Mouse (Mus musculus) embryonic facial prominence, embryonic 14.5 days (tissue): ENCODE results near the gene Foxn2. TPM values are rescaled to one million over a fixed set of nuclear protein-coding genes. Genes with fewer than 3 reads are reported as not detected.
"Not testable (repeated sequence)": the region's sequence is repeated elsewhere in the genome, so short reads cannot be mapped to it uniquely, and the experiment has no call there.

ENCODE experiments used
- ATAC-seq: fragments of 200-750 bp; cut with Nextera tagmentation; 2 replicates; pipeline ENCODE4 v1.8.0; 2017; ENCODE audit warnings: low read depth, moderate number of reproducible peaks, moderate TSS enrichment
- DNase-seq: peaks from one replicate; pipeline ENCODE4 v3.0.0-alpha.2; 2015; ENCODE audit warnings: low spot score
- H3K27ac ChIP-seq: fragments of 300-500 bp; sonication (generic); replicated peaks from 2 replicates; pipeline ENCODE4 v1.5.1; 2014; ENCODE audit warnings: low read depth, mild to moderate bottlenecking, low read length, moderate library complexity
- H3K27me3 ChIP-seq: fragments of 300-500 bp; sonication (generic); replicated peaks from 2 replicates; pipeline ENCODE4 v1.6.1; 2014; ENCODE audit warnings: low read length; ENCODE audit not compliant: control insufficient read depth, insufficient read depth
- H3K36me3 ChIP-seq: fragments of 300-500 bp; sonication (generic); 2 replicates; pipeline ENCODE4 v1.6.1; 2014; ENCODE audit warnings: low read length, mixed read lengths; ENCODE audit not compliant: control insufficient read depth, insufficient read depth
- H3K4me1 ChIP-seq: fragments of 300-500 bp; sonication (generic); 2 replicates; pipeline ENCODE4 v1.6.1; 2014; ENCODE audit warnings: antibody characterized with exemption, low read length; ENCODE audit not compliant: control insufficient read depth, insufficient read depth
- H3K4me2 ChIP-seq: fragments of 300-500 bp; sonication (generic); 2 replicates; pipeline ENCODE4 v1.6.1; 2014; ENCODE audit warnings: low read depth, mild to moderate bottlenecking, low read length, moderate library complexity, mixed read lengths
- H3K4me3 ChIP-seq: fragments of 300-500 bp; sonication (generic); 2 replicates; pipeline ENCODE4 v1.5.1; 2014; ENCODE audit warnings: low read depth, mild to moderate bottlenecking, low read length
- H3K9ac ChIP-seq: fragments of 300-500 bp; sonication (generic); 2 replicates; pipeline ENCODE4 v1.6.1; 2014; ENCODE audit warnings: low read depth, mild to moderate bottlenecking, low read length, moderate library complexity, mixed read lengths
- H3K9me3 ChIP-seq: fragments of 300-500 bp; sonication (generic); 2 replicates; pipeline ENCODE4 v1.6.1; 2016; ENCODE audit warnings: low read length; ENCODE audit not compliant: control insufficient read depth
- WGBS: fragments of 180-500 bp; shearing (Covaris S2); extraction: QIAGEN DNeasy Blood & Tissue Kit; methylation state at CpG from one replicate; pipeline ENCODE4 v1.1.7; 2014; 5-methylcytosine and 5-hydroxymethylcytosine counted together
- polyA plus RNA-seq: library from polyadenylated mRNA; unstranded; fragments of >200 nt; fragmentation: Nextera tagmentation; extraction: Ambion mirVana; gene quantifications from 2 replicates; pipeline ENCODE4 v1.2.1, GENCODE M21; 2014

The Foxn2 gene
- polyA plus RNA-seq, 1 experiment from 2014 or later = 13.9 TPM

DNA sequence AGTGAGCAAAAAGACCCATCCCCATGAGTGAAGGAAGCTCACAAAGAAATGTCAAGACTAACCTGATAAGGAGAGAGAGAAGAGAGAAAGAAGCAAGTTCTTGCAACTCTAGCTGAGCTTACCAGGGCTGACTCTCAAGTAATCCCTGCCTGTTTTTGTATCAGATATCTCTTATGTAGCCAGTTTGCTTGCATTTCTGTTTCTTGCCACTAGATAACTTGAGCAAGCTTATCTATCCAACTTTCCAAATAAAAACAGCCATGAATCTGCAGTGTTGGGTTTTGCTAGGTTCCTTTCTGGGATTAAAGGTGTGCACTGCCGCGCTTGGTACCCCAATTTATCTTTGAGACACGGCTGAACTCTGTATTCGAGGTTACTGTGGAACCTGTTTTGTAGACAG lies 4.2 kb upstream of the Foxn2 start:
- H3K27me3 ChIP-seq = no peaks in the 10 kb centered on the region
- H3K4me3 ChIP-seq = no peak overlapping the region
- H3K4me1 ChIP-seq = no peaks in the 10 kb centered on the region
- no peaks in the 10 kb centered on the region for H3K36me3 ChIP-seq
- 91% methylated on average over 4 of the region's 4 CpGs for WGBS
- no peak overlapping the region for H3K27ac ChIP-seq
- H3K4me2 ChIP-seq = no peak overlapping the region
- DNase-seq = no peak
- no peaks in the 10 kb centered on the region for H3K9me3 ChIP-seq
- ATAC-seq = no peak
- no peak overlapping the region for H3K9ac ChIP-seq

DNA sequence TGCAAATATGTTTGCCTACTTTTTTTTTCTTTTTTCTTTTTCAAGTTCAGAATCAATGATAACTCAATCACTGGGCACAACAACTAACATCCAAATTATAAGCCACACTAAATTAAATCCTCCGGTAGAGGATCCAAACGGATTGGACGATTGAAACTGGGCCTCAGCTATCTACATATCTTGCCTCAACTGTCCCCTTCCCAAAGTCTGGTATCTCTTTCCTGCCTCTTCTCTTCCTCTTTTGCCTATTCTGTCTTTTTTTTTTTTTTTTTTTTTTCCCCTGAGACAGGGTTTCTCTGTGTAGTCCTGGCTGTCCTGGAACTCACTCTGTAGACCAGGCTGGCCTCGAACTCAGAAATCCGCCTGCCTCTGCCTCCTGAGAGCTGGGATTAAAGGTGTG lies 3.8 kb upstream of the Foxn2 start:
- not testable (repeated sequence) for H3K4me1 ChIP-seq, H3K36me3 ChIP-seq, H3K9me3 ChIP-seq, H3K27ac ChIP-seq, H3K27me3 ChIP-seq, H3K4me2 ChIP-seq, ATAC-seq, H3K4me3 ChIP-seq, DNase-seq, H3K9ac ChIP-seq
- 96% methylated on average over 5 of the region's 5 CpGs for WGBS

- DNase-seq (no peak), ATAC-seq (no peak)
- Histone ChIP-seq H3K27me3 (no peaks in the 10 kb centered on the region), H3K9ac (no peak overlapping the region), H3K36me3 (no peaks in the 10 kb centered on the region), H3K4me1 (no peaks in the 10 kb centered on the region), H3K27ac (no peak overlapping the region), H3K4me2 (no peak overlapping the region), H3K4me3 (no peak overlapping the region), H3K9me3 (no peaks in the 10 kb centered on the region)
- WGBS = 88% methylated on average over 1 of the region's 1 CpGs
Measured at GRCm38 (mm10) chr17:88437391-88437790, 3.1 kb upstream of the Foxn2 start.

DNA sequence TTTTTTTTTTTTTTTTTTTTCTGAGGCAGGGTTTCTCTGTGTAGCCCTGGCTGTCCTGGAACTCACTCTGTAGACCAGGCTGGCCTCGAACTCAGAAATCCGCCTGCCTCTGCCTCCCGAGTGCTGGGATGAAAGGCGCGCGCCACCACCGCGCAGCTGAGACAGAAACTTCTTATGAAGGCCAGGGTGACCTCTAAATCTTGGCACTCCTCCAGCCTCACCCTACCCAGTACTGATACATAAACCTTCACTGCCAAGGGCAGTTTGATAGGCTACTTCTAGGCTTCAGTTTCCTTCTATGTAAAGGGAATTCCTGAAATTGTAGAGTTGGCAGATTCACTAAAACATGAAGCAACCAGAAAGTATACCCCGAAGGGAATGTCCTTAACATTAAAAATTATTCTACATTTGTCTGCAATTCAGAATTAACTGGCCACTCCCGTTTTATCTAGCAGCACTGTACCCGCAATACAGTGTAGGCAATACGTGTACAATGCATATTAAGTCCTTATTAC lies 918 bp upstream of the Foxn2 start:
- Histone ChIP-seq H3K9ac (peak overlapping the region; percentile 90; the same call in 1 of the 2 replicates), H3K9me3 (no peaks in the 10 kb centered on the region), H3K4me3 (peak overlapping the region; percentile 89), H3K27me3 (no peaks in the 10 kb centered on the region), H3K36me3 (no peaks in the 10 kb centered on the region), H3K4me1 (peaks cover 5% of the 10 kb centered on the region; the same call in 1 of the 2 replicates), H3K27ac (peak overlapping the region; percentile 92), H3K4me2 (peak overlapping the region; percentile 80)
- no peak for ATAC-seq
- no peak for DNase-seq
- WGBS = 84% methylated on average over 12 of the region's 12 CpGs

- Histone ChIP-seq H3K27ac (peak overlapping the region; percentile 92), H3K4me1 (peaks cover 5% of the 10 kb centered on the region; the same call in 1 of the 2 replicates), H3K4me2 (peak overlapping the region; percentile 80), H3K9me3 (no peaks in the 10 kb centered on the region), H3K4me3 (peak overlapping the region; percentile 89), H3K9ac (peak overlapping the region; percentile 90), H3K36me3 (no peaks in the 10 kb centered on the region), H3K27me3 (no peaks in the 10 kb centered on the region)
- peak; percentile 32 for ATAC-seq
- DNase-seq = peak; percentile 34
- WGBS = 0% methylated on average over 5 of the region's 55 CpGs
Measured at GRCm38 (mm10) chr17:88441001-88441431, 505 bp downstream of the Foxn2 start.

GRCm38 (mm10) chr17:88441432-88442174 lies 1.1 kb downstream of the Foxn2 start:
- H3K27ac ChIP-seq = peak overlapping the region; percentile 92
- no peaks in the 10 kb centered on the region for H3K9me3 ChIP-seq
- peak overlapping the region; percentile 89 for H3K4me3 ChIP-seq
- ATAC-seq = peak; percentile 36
- WGBS = 0% methylated on average over 30 of the region's 48 CpGs
- H3K27me3 ChIP-seq = no peaks in the 10 kb centered on the region
- H3K4me2 ChIP-seq = peak overlapping the region; percentile 80
- peak overlapping the region; percentile 90 for H3K9ac ChIP-seq
- peak; percentile 87 for DNase-seq
- no peaks in the 10 kb centered on the region for H3K36me3 ChIP-seq
- peaks cover 5% of the 10 kb centered on the region; the same call in 1 of the 2 replicates for H3K4me1 ChIP-seq

DNA sequence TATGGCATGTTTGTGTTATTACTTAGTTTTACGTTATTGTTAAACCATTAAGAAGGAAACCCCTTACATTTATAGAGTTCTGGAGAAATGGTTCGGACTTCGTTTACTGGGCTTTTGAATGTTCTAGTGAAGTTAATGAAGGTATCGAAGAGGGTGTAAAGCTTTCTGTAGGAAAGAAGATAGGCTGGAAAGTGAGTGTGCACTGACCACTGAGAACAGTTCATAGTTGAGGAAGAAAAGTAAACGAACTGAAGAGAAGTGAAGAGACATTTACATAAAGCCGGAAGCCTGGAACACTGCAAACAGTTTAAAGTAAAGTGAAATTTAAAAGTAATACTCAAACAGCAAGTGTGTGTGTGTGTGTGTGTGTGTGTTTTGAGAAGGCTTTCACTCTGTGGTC lies 2.1 kb downstream of the Foxn2 start:
- DNase-seq (no peak), ATAC-seq (no peak)
- 76% methylated on average over 6 of the region's 6 CpGs for WGBS
- Histone ChIP-seq H3K9ac (no peak overlapping the region), H3K36me3 (no peaks in the 10 kb centered on the region), H3K4me1 (peaks cover 5% of the 10 kb centered on the region; the same call in 1 of the 2 replicates), H3K4me3 (no peak overlapping the region), H3K4me2 (peak overlapping the region; percentile 11; the same call in 1 of the 2 replicates), H3K27me3 (no peaks in the 10 kb centered on the region), H3K27ac (no peak overlapping the region), H3K9me3 (no peaks in the 10 kb centered on the region)

DNA sequence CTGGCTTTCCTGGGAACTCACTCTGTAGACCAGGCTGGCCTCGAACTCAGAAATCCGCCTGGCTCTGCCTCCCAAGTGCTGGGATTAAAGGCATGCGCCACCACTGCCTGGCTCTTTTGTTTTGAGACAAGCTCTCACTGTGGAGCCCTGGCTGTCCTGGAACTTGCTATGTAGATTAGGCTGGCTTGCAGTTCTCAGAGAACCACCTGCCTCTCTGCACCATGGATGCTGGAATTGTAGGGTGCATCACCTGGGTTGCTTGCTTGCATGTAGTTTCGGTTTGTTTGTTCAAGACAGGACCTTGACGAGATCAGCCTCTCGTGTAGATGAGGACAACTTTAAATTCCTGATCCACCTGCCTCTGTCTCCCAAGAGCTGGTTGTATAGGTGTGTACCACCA lies 2.7 kb downstream of the Foxn2 start:
- Histone ChIP-seq H3K4me1 (peaks cover 5% of the 10 kb centered on the region; the same call in 1 of the 2 replicates), H3K4me3 (no peak overlapping the region), H3K9me3 (no peaks in the 10 kb centered on the region), H3K27me3 (no peaks in the 10 kb centered on the region), H3K9ac (no peak overlapping the region), H3K27ac (no peak overlapping the region), H3K4me2 (no peak overlapping the region; the same call in 1 of the 2 replicates), H3K36me3 (no peaks in the 10 kb centered on the region)
- ATAC-seq (no peak), DNase-seq (no peak)
- 87% methylated on average over 6 of the region's 6 CpGs for WGBS
